Mouse (Mus musculus): ENCODE results near the gene Sptbn4. TPM values are rescaled to one million over a fixed set of nuclear protein-coding genes. Genes with fewer than 3 reads are reported as not detected.

The Sptbn4 gene
- polyA plus RNA-seq, 1 experiment from 2014 or later, result 0.30 TPM

DNA sequence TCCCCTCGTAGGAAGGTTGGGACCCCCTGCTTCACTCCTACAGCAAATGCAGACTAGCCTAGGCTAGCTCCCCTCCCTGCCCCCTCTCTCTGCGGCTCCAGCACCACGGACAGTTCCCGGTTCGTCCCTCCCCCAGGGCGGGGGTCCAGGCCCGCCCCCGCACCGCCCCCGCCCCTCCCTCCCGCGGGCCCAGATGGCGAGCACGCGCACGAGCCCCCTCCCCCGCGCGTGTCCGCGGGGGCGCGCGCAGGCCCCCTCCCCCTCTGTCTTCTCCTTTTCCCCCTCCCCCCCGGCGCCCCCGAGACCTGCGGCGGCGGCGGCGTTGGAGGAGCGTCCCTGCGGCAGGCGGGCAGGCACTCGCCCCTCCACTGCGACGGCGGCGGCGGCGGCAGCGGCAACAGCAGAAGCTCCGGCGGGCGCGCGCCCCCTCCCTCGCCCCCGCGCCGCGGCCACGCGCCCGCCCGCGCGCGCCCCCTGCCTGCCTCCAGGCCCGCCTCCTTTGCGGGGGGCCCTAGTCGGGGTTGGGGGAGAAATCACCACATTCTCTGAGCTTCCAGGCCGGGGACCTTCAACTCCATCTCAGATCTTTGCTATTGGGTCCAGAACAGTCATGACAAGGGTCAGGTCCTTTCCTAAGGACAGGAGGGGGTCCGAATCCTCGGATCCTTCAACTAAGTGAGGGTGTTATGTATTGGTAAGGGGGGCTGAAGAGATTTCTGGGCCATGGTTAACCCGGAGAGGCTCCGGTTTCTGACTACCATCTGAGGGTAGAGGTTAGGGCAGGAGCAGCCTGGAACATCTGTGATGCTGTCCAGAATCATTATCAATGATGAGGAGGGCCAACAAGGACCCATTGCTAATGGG lies 51.1 kb downstream of the Sptbn4 start:
- WGBS (ENCODE audit: insufficient replicate concordance), result 2% methylated on average over 60 of the region's 68 CpGs
- peak overlapping the region; percentile 71 for H3K4me2 ChIP-seq
- peak overlapping the region; percentile 51 for H3K4me3 ChIP-seq (ENCODE audit: low read depth, low read length)
- 0 out of 2 replicates have a peak, but pooled peaks cover 2% of the 10 kb centered on the region for H3K4me1 ChIP-seq (ENCODE audit: control insufficient read depth, insufficient read depth, low read length)
- no peaks in the 10 kb centered on the region for H3K36me3 ChIP-seq (ENCODE audit: control insufficient read depth, insufficient read depth, low read length)
- H3K27ac ChIP-seq (ENCODE audit: low read depth, low read length), result no peak overlapping the region
- no peak for ATAC-seq (replicated peaks; ENCODE audit: insufficient number of reproducible peaks, low FRiP score, low TSS enrichment)
- peaks cover 79% of the 10 kb centered on the region for H3K27me3 ChIP-seq (ENCODE audit: control insufficient read depth, insufficient read depth, low read length)
- H3K9ac ChIP-seq (ENCODE audit: low read depth, low read length), result no peak overlapping the region
- no peaks in the 10 kb centered on the region for H3K9me3 ChIP-seq (replicated peaks; ENCODE audit: control insufficient read depth, low read length)

DNA sequence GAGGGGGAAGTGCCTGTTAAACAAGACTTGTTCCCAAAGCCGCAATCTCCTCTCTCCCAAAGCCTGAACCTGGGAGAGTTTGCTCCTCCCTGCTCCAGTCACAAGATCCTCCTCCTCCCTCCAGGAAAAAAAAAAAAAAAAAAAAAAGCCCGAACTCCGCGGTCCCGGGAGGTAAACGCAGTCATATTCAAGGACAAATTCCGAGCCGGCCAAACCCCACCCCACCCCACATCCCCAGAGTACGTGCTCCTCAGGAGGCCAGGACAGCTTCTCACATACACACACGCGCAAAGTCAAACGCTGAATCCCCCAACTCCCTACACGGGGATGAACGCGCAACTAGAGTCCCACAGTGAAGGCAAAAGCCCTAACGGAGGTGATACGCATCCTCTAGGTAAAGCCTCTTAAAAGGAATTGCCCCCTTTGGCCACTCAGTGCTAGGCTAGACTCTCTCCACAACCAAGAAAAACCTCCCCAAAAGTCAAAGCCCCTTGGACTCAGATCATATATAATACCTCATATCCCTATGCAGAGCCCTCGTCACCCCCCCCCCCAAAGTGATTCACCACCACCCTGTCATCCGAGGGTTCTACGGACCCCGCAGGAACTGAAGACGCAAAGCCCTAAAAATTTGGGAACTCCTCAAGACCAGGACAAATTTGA lies 51.8 kb downstream of the Sptbn4 start:
- H3K36me3 ChIP-seq (ENCODE audit: control insufficient read depth, insufficient read depth, low read length), result no peaks in the 10 kb centered on the region
- 0 out of 2 replicates have a peak, but pooled peaks cover 2% of the 10 kb centered on the region for H3K4me1 ChIP-seq (ENCODE audit: control insufficient read depth, insufficient read depth, low read length)
- no peak overlapping the region for H3K27ac ChIP-seq (ENCODE audit: low read depth, low read length)
- H3K9ac ChIP-seq (ENCODE audit: low read depth, low read length), result no peak overlapping the region
- H3K27me3 ChIP-seq (ENCODE audit: control insufficient read depth, insufficient read depth, low read length), result peaks cover 81% of the 10 kb centered on the region
- 3% methylated on average over 22 of the region's 22 CpGs for WGBS (ENCODE audit: insufficient replicate concordance)
- H3K4me3 ChIP-seq (ENCODE audit: low read depth, low read length), result peak overlapping the region; percentile 51
- H3K4me2 ChIP-seq, result peak overlapping the region; percentile 71
- no peaks in the 10 kb centered on the region for H3K9me3 ChIP-seq (replicated peaks; ENCODE audit: control insufficient read depth, low read length)
- ATAC-seq (replicated peaks; ENCODE audit: insufficient number of reproducible peaks, low FRiP score, low TSS enrichment), result no peak

DNA sequence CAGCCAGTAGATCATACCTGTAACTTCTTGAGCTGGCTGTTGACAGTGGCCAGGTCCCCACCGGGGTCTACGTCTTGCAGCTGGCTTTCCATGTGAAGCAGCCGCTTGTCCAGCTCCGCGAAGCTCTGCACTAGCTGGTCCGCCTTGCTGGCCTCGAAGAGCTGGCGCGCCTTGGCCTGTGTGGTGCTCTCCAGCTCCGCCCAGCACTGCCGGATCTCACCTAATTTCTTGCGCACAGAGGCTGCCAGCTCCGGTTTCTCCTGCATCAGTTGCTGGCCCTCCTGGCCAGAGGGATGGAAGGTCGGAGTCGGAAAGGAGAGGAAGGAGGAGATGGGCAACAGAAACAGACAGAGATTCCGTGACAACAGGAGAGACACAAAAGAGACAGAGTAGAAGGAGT lies 56.1 kb downstream of the Sptbn4 start:
- ATAC-seq (replicated peaks; ENCODE audit: insufficient number of reproducible peaks, low FRiP score, low TSS enrichment), result no peak
- H3K36me3 ChIP-seq (ENCODE audit: control insufficient read depth, insufficient read depth, low read length), result no peaks in the 10 kb centered on the region
- H3K9ac ChIP-seq (ENCODE audit: low read depth, low read length), result no peak overlapping the region
- H3K9me3 ChIP-seq (replicated peaks; ENCODE audit: control insufficient read depth, low read length), result no peaks in the 10 kb centered on the region
- H3K4me2 ChIP-seq, result no peak overlapping the region
- no peak overlapping the region for H3K4me3 ChIP-seq (ENCODE audit: low read depth, low read length)
- H3K27me3 ChIP-seq (ENCODE audit: control insufficient read depth, insufficient read depth, low read length), result peaks cover 54% of the 10 kb centered on the region
- H3K4me1 ChIP-seq (ENCODE audit: control insufficient read depth, insufficient read depth, low read length), result 0 out of 2 replicates have a peak, but pooled peaks cover 2% of the 10 kb centered on the region
- H3K27ac ChIP-seq (ENCODE audit: low read depth, low read length), result no peak overlapping the region
- WGBS (ENCODE audit: insufficient replicate concordance), result 35% methylated on average over 16 of the region's 16 CpGs

DNA sequence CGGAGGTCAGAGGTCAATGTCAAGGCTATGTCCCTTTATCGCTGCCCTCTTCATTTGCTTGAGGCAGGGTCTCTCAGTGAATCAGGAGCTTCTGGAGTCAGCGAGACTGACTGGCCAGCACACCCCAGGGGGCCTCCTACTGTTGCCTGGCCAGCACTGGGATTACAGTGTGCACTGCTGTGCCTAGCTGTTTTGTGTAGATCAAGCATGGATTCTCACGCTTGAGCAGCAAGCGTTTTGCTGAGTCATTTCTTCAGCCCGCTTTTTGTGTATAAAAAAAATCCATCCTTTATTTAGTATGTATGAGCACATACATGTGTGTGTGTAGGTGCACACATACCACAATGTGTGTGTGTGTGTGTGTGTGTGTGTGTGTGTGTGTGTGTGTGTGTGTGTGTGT lies 58.3 kb downstream of the Sptbn4 start:
- Histone ChIP-seq H3K27ac (ENCODE audit: low read depth, low read length) (no peak overlapping the region), H3K4me1 (ENCODE audit: control insufficient read depth, insufficient read depth, low read length) (no peaks in the 10 kb centered on the region), H3K4me3 (ENCODE audit: low read depth, low read length) (no peak overlapping the region), H3K36me3 (ENCODE audit: control insufficient read depth, insufficient read depth, low read length) (no peaks in the 10 kb centered on the region), H3K9ac (ENCODE audit: low read depth, low read length) (no peak overlapping the region), H3K27me3 (ENCODE audit: control insufficient read depth, insufficient read depth, low read length) (peaks cover 32% of the 10 kb centered on the region), H3K9me3 (replicated peaks; ENCODE audit: control insufficient read depth, low read length) (no peaks in the 10 kb centered on the region), H3K4me2 (no peak overlapping the region)
- WGBS (ENCODE audit: insufficient replicate concordance), result 66% methylated on average over 6 of the region's 6 CpGs
- no peak for ATAC-seq (replicated peaks; ENCODE audit: insufficient number of reproducible peaks, low FRiP score, low TSS enrichment)

DNA sequence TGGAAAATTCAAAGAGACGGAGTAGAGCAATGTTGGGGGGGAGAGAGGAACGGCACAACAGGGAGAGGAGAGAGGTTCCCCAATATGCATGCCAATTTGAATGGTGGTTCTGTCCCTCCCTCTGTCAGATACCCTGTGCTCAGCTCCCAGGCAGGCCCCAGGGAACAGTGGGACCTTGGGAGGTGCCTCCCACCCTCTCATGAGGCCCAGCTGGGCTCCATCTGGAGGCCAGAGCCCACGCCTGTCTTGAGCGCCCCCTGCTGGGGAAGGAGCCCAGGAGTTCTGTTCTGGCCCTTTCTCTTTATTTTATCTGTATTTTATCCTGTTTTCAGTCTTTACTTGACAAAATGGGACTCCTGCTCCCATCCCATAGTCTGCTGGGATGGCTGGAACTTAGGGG lies 62.8 kb downstream of the Sptbn4 start:
- Histone ChIP-seq H3K36me3 (ENCODE audit: control insufficient read depth, insufficient read depth, low read length) (no peaks in the 10 kb centered on the region), H3K4me1 (ENCODE audit: control insufficient read depth, insufficient read depth, low read length) (no peaks in the 10 kb centered on the region), H3K4me3 (ENCODE audit: low read depth, low read length) (no peak overlapping the region), H3K27ac (ENCODE audit: low read depth, low read length) (no peak overlapping the region), H3K27me3 (ENCODE audit: control insufficient read depth, insufficient read depth, low read length) (peaks cover 3% of the 10 kb centered on the region; the same call in 1 of the 2 replicates), H3K9me3 (replicated peaks; ENCODE audit: control insufficient read depth, low read length) (no peaks in the 10 kb centered on the region), H3K9ac (ENCODE audit: low read depth, low read length) (no peak overlapping the region), H3K4me2 (no peak overlapping the region)
- no peak for ATAC-seq (replicated peaks; ENCODE audit: insufficient number of reproducible peaks, low FRiP score, low TSS enrichment)
- WGBS (ENCODE audit: insufficient replicate concordance), result 36% methylated on average over 4 of the region's 4 CpGs

DNA sequence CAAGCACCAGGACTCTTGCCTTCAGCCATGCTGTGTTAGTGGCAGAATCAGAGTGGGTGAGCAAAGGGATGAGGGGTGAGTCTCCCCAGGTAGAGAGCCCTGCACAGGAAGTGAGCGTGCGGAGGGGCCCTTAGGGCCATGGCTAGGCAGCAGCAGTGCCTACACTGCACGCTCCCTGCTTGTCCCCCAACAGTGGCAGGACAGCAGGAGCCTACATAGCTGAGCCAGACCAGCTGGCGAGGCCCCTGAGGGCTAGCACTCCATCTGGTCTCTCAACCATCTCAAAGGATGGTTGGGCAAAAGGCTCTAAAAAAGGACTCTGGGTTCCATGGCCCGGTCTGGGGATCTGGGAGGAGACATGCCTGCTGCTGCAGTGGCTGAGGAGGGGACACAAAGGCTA lies 63.4 kb downstream of the Sptbn4 start:
- WGBS (ENCODE audit: insufficient replicate concordance), result 75% methylated on average over 5 of the region's 5 CpGs
- Histone ChIP-seq H3K27me3 (ENCODE audit: control insufficient read depth, insufficient read depth, low read length) (peaks cover 3% of the 10 kb centered on the region; the same call in 1 of the 2 replicates), H3K27ac (ENCODE audit: low read depth, low read length) (no peak overlapping the region), H3K9me3 (replicated peaks; ENCODE audit: control insufficient read depth, low read length) (no peaks in the 10 kb centered on the region), H3K9ac (ENCODE audit: low read depth, low read length) (no peak overlapping the region), H3K4me2 (no peak overlapping the region), H3K36me3 (ENCODE audit: control insufficient read depth, insufficient read depth, low read length) (no peaks in the 10 kb centered on the region), H3K4me3 (ENCODE audit: low read depth, low read length) (no peak overlapping the region), H3K4me1 (ENCODE audit: control insufficient read depth, insufficient read depth, low read length) (no peaks in the 10 kb centered on the region)
- ATAC-seq (replicated peaks; ENCODE audit: insufficient number of reproducible peaks, low FRiP score, low TSS enrichment), result no peak

DNA sequence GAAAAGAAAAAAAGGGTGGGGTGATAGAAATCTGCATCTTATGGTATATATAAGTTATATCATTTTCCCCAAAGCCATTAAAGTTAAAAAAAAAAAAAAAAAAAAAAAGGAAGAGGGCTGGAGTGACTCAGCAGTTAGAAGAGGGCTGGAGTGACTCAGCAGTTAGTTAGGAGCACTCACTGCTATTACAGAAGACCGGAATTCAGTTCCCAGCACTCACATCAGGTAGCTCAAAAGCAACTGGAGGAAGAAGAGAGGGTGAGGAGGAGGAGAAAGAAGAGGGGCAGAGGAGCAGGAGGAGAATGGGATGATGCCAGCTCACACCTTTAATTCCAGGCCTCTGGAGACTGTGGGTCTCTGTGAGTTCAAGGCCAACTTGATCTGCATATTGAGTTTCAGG lies 64.3 kb downstream of the Sptbn4 start:
- Histone ChIP-seq H3K27me3 (ENCODE audit: control insufficient read depth, insufficient read depth, low read length) (peaks cover 6% of the 10 kb centered on the region; the same call in 1 of the 2 replicates), H3K9me3 (replicated peaks; ENCODE audit: control insufficient read depth, low read length) (no peaks in the 10 kb centered on the region), H3K36me3 (ENCODE audit: control insufficient read depth, insufficient read depth, low read length) (no peaks in the 10 kb centered on the region), H3K27ac (ENCODE audit: low read depth, low read length) (no peak overlapping the region), H3K9ac (ENCODE audit: low read depth, low read length) (no peak overlapping the region), H3K4me1 (ENCODE audit: control insufficient read depth, insufficient read depth, low read length) (no peaks in the 10 kb centered on the region), H3K4me2 (no peak overlapping the region), H3K4me3 (ENCODE audit: low read depth, low read length) (no peak overlapping the region)
- 64% methylated on average over 1 of the region's 1 CpGs for WGBS (ENCODE audit: insufficient replicate concordance)
- no peak for ATAC-seq (replicated peaks; ENCODE audit: insufficient number of reproducible peaks, low FRiP score, low TSS enrichment)

DNA sequence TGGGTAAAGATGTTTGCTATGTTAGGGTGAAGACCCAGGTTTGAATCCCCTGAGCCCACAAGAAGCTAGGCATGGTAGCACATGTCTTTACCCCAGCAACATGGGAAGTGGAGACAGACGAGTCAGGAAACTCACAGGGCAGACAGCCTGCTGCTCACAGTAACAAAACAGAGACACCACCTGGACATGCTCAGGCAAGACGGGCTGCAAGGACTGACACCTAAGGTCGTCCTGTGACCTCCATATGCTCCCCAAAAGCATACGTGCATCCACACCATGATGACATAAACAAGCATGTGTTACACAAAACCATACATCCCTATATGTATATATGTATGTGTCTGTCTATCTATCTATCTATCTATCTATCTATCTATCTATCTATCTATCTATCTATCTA lies 65.9 kb downstream of the Sptbn4 start:
- no peaks in the 10 kb centered on the region for H3K9me3 ChIP-seq (replicated peaks; ENCODE audit: control insufficient read depth, low read length)
- no peak overlapping the region for H3K27ac ChIP-seq (ENCODE audit: low read depth, low read length)
- H3K27me3 ChIP-seq (ENCODE audit: control insufficient read depth, insufficient read depth, low read length), result peaks cover 18% of the 10 kb centered on the region
- no peaks in the 10 kb centered on the region for H3K4me1 ChIP-seq (ENCODE audit: control insufficient read depth, insufficient read depth, low read length)
- 47% methylated on average over 4 of the region's 4 CpGs for WGBS (ENCODE audit: insufficient replicate concordance)
- no peak overlapping the region for H3K9ac ChIP-seq (ENCODE audit: low read depth, low read length)
- no peak for ATAC-seq (replicated peaks; ENCODE audit: insufficient number of reproducible peaks, low FRiP score, low TSS enrichment)
- H3K4me2 ChIP-seq, result no peak overlapping the region
- H3K4me3 ChIP-seq (ENCODE audit: low read depth, low read length), result no peak overlapping the region
- H3K36me3 ChIP-seq (ENCODE audit: control insufficient read depth, insufficient read depth, low read length), result no peaks in the 10 kb centered on the region
